Mouse (Mus musculus) ES-Bruce4 (cell line): ENCODE measurements around the gene Slc25a29. TPM values are rescaled to one million over a fixed set of nuclear protein-coding genes. Genes with fewer than 3 reads are reported as not detected.

Experiments
- H3K27ac ChIP-seq: 2 replicates; pipeline ENCODE4 v1.5.1; 2012; ENCODE audit warnings: low read length, inconsistent platforms; ENCODE audit not compliant: insufficient read depth
- H3K27me3 ChIP-seq: 2 replicates; pipeline ENCODE4 v1.6.1; 2012; ENCODE audit warnings: mild to moderate bottlenecking, low read length, inconsistent platforms; ENCODE audit not compliant: control insufficient read depth, poor library complexity, insufficient read depth, severe bottlenecking
- H3K36me3 ChIP-seq: 2 replicates; pipeline ENCODE4 v1.6.1; 2012; ENCODE audit warnings: inconsistent platforms, mild to moderate bottlenecking, low read length, moderate library complexity; ENCODE audit not compliant: control insufficient read depth, poor library complexity, insufficient read depth, severe bottlenecking
- H3K4me1 ChIP-seq: one replicate; pipeline ENCODE4 v1.8.1; 2011; ENCODE audit warnings: low read length; ENCODE audit not compliant: control insufficient read depth, insufficient read depth
- H3K4me3 ChIP-seq: 2 replicates; pipeline ENCODE4 v1.5.1; 2011; ENCODE audit warnings: low read depth, mild to moderate bottlenecking, low read length
- H3K9ac ChIP-seq: 2 replicates; pipeline ENCODE4 v1.6.1; 2012; ENCODE audit warnings: low read depth, mild to moderate bottlenecking, inconsistent platforms; ENCODE audit not compliant: poor library complexity, severe bottlenecking
- H3K9me3 ChIP-seq: replicated peaks from 2 replicates; pipeline ENCODE4 v1.6.1; 2012; ENCODE audit warnings: mild to moderate bottlenecking, low read length, inconsistent platforms; ENCODE audit not compliant: control insufficient read depth, poor library complexity, insufficient read depth, severe bottlenecking
- CTCF ChIP-seq: IDR thresholded peaks from one replicate; pipeline ENCODE4 v1.8.1; 2011; ENCODE audit warnings: low read depth, low read length
- EP300 ChIP-seq: IDR thresholded peaks from 2 replicates; pipeline ENCODE4 v1.6.1; 2011; ENCODE audit warnings: low read depth, low read length; ENCODE audit not compliant: insufficient read depth
- POLR2A ChIP-seq: IDR thresholded peaks from one replicate; pipeline ENCODE4 v1.8.1; 2011; ENCODE audit warnings: low read length; ENCODE audit not compliant: insufficient read depth
- polyA plus RNA-seq: library from polyadenylated mRNA; stranded (reverse); fragments of >200 nt; gene quantifications from 2 replicates; pipeline ENCODE4 v1.2.4, GENCODE M21; 2011; ENCODE audit warnings: low read depth; ENCODE audit not compliant: missing spikeins, insufficient read depth, insufficient read length

Gene Slc25a29
- polyA plus RNA-seq, 1 experiment = 0.51 TPM

DNA sequence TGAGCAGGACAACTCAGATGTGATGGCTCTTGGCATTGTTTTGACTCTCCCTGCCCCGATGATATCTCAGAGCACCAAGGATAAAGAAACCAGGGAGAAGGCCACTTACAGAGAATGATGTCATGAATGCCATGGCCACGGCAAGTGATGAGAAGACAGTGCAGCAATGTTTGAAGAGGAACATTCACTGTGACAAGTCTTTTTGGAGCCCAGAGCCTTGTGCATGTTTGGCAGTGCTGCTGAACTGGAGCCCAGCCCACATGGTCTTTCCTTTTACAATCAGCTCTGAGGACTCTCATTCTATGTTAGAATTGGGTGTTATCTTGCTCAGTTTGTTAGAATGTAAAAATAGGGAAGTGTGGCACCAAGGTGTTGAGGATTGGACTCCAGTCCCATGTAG is 27.2 kb downstream of the Slc25a29 start:
- H3K27ac ChIP-seq = no peak overlapping the region
- no peak overlapping the region for H3K4me3 ChIP-seq
- TF ChIP-seq EP300 (no peak), POLR2A (no peak), CTCF (no peak)
- H3K9me3 ChIP-seq = no peaks in the 10 kb centered on the region
- H3K27me3 ChIP-seq = no peaks in the 10 kb centered on the region
- peaks cover 60% of the 10 kb centered on the region for H3K36me3 ChIP-seq
- H3K4me1 ChIP-seq = no peaks in the 10 kb centered on the region
- H3K9ac ChIP-seq = no peak overlapping the region

DNA sequence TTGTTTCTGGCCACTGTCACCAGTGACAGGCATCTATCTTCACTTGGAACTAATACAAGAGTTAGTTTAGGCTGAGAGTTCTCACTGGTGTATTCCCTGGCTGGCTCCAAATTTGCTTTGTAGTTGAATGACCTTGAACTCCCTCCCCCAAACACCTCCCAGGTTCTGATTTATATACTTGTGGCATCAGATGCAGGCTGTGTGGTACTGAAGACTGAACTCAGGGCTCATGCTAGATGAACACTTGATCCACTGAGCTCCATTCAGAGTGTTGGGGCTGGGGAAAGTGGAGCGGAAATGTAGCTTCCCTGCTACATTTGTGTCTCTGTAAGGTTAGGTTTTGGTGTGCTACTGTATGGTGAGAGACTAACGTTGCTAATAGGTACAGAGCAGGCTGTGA is 31.3 kb downstream of the Slc25a29 start:
- no peak overlapping the region for H3K9ac ChIP-seq

GRCm38 (mm10) chr12:108801613-108802012 is 34.1 kb downstream of the Slc25a29 start:
- Histone ChIP-seq H3K9ac (no peak overlapping the region), H3K4me1 (peaks cover 1% of the 10 kb centered on the region), H3K36me3 (peaks cover 18% of the 10 kb centered on the region), H3K27ac (no peak overlapping the region), H3K9me3 (no peaks in the 10 kb centered on the region), H3K27me3 (no peaks in the 10 kb centered on the region), H3K4me3 (no peak overlapping the region)
- TF ChIP-seq POLR2A (no peak), CTCF (no peak), EP300 (no peak)

More for the DNA sequence above, 31.3 kb downstream of the Slc25a29 start:
- Histone ChIP-seq H3K9me3 (no peaks in the 10 kb centered on the region), H3K36me3 (peaks cover 41% of the 10 kb centered on the region), H3K4me1 (peaks cover 1% of the 10 kb centered on the region), H3K27ac (no peak overlapping the region), H3K27me3 (no peaks in the 10 kb centered on the region), H3K4me3 (no peak overlapping the region)
- no peak for TF ChIP-seq CTCF

GRCm38 (mm10) chr12:108794979-108795537 is 40.6 kb downstream of the Slc25a29 start:
- H3K9ac ChIP-seq = peak overlapping the region; percentile 99
- peaks cover under 1% of the 10 kb centered on the region for H3K4me1 ChIP-seq
- no peaks in the 10 kb centered on the region for H3K27me3 ChIP-seq
- peaks cover 19% of the 10 kb centered on the region for H3K36me3 ChIP-seq
- no peak for TF ChIP-seq EP300
- TF ChIP-seq CTCF = no peak
- TF ChIP-seq POLR2A = no peak
- H3K27ac ChIP-seq = no peak overlapping the region
- H3K9me3 ChIP-seq = no peaks in the 10 kb centered on the region
- peak overlapping the region; percentile 100 for H3K4me3 ChIP-seq

DNA sequence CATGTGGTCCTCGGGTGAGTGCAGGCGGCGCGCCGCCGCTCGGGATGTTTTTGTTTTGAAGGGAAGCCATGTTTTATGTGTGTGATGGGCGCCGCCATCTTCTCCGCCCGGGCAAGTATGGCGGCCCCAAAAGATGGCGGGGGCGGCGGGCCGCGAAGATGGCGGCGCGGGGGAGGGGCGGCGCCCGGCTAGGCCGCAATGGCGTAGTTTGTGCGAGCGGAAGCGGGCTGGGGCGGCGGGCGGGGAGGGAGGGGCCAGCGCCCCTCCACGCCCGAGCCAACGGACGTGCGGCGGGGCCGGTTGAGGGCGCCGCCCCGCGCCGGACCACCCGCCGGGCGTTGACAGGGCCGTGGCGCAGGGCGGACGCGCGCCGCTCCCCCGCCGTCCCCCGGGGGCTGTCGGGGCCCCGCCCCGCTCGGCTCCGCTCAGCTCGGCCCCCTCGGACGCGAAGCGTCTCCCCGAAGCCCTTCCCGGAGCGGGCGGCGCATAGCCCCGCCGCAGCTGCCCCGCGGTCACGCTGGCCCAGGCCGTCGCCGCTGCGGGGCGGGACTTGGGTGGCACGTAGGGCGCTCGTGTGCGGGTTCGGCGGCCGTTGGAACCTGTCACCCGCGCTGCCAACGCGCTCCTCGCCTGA is 41.5 kb downstream of the Slc25a29 start:
- peak overlapping the region; percentile 100 for H3K4me3 ChIP-seq
- no peaks in the 10 kb centered on the region for H3K27me3 ChIP-seq
- H3K4me1 ChIP-seq = no peaks in the 10 kb centered on the region
- peak overlapping the region; percentile 48 for H3K27ac ChIP-seq
- peaks cover 13% of the 10 kb centered on the region for H3K36me3 ChIP-seq
- TF ChIP-seq POLR2A (no peak), CTCF (no peak), EP300 (no peak)
- no peaks in the 10 kb centered on the region for H3K9me3 ChIP-seq
- peak overlapping the region; percentile 99 for H3K9ac ChIP-seq

DNA sequence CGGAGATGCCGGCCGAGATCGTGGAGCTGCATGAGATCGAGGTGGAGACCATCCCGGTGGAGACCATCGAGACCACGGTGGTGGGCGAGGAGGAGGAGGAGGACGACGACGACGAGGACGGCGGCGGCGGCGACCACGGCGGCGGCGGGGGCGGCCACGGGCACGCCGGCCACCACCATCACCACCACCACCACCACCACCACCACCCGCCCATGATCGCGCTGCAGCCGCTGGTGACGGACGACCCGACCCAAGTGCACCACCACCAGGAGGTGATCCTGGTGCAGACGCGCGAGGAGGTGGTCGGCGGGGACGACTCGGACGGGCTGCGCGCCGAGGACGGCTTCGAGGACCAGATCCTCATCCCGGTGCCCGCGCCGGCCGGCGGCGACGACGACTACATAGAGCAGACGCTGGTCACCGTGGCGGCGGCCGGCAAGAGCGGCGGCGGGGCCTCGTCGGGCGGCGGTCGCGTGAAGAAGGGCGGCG is 42.2 kb downstream of the Slc25a29 start:
- no peak for TF ChIP-seq CTCF
- TF ChIP-seq POLR2A = no peak
- no peak for TF ChIP-seq EP300
- H3K9me3 ChIP-seq = no peaks in the 10 kb centered on the region
- peaks cover 13% of the 10 kb centered on the region for H3K36me3 ChIP-seq
- H3K4me1 ChIP-seq = no peaks in the 10 kb centered on the region
- peak overlapping the region; percentile 99 for H3K9ac ChIP-seq
- H3K27ac ChIP-seq = peak overlapping the region; percentile 48
- no peaks in the 10 kb centered on the region for H3K27me3 ChIP-seq
- H3K4me3 ChIP-seq = peak overlapping the region; percentile 100
